ENCODE assay signal across 8 mouse cellular contexts in genomic region chr5:23787536-23788389, GRCm38 (mm10). TPM values are rescaled to one million over a fixed set of nuclear protein-coding genes. Genes with fewer than 3 reads are reported as not detected.
A peak's percentile ranks its signal among the peaks of the same experiment; 100 is the strongest.
DNase-seq lines count a peak whose midpoint lies in the region; ATAC-seq and TF ChIP-seq lines count a peak whose summit lies in the region.

TSS of gene Rint1 (plus strand) at chr5:23787711.

- H3K9ac ChIP-seq in ES-E14 (ENCODE audit: insufficient read depth, low read depth, low read length, poor library complexity, severe bottlenecking) = peak within 1 kb of the TSS; percentile 80
- H3K9ac ChIP-seq in forebrain, embryonic 15.5 days (replicated peaks) = peak within 1 kb of the TSS; percentile 90

- peak within 1 kb of the TSS; percentile 79 for H3K4me2 ChIP-seq in forebrain, embryonic 15.5 days (replicated peaks)

- in situ Hi-C loops in ES-E14 (cut with MboI; ENCODE audit: low sequenced_read_pairs in 2 of 2, unreplicated experiment in 2 of 2) = no loop called here

- peaks cover 2% of the 10 kb centered on the region; the same call in 1 of the 2 replicates for H3K36me3 ChIP-seq in ES-E14 (ENCODE audit: control insufficient read depth, insufficient read depth, low read length, poor library complexity, severe bottlenecking)
- no peaks in the 10 kb centered on the region; the same call in 1 of the 2 replicates for H3K36me3 ChIP-seq in forebrain, embryonic 15.5 days

- H3K27me3 ChIP-seq in forebrain, embryonic 15.5 days = no peaks in the 10 kb centered on the region

- peak within 1 kb of the TSS; percentile 76 to 81 for H3K4me3 ChIP-seq in ES-E14 (ENCODE audit: insufficient read depth in 1 of 2, low read depth in 1 of 2, low read length in 2 of 2, poor library complexity in 1 of 2, severe bottlenecking in 1 of 2)
- H3K4me3 ChIP-seq in forebrain, embryonic 15.5 days = peak within 1 kb of the TSS; percentile 82
- peak within 1 kb of the TSS; percentile 85 for H3K4me3 ChIP-seq in lung, adult 2 months (replicated peaks; ENCODE audit: extremely low read depth, low read depth, low read length)

- DNase-seq in ES-E14 (ENCODE audit: low read depth, low spot score) = peak; percentile 91
- peak; percentile 90 for DNase-seq in cerebellum, adult 11-12 months
- DNase-seq in heart, postnatal 25 days (ENCODE audit: low spot score) = peak; percentile 82
- DNase-seq in layer of hippocampus, adult 18-20 months (ENCODE audit: low spot score in 2 of 2) = peak; percentile 89 to 98
- DNase-seq in lung, adult 2 months = peak; percentile 96
- peak; percentile 77 to 78 for DNase-seq in thymus, adult 18-20 months

- TF ChIP-seq POLR2A in lung, adult 2 months (IDR thresholded peaks at IDR 0.05; ENCODE audit: borderline replicate concordance, extremely low read depth, low read depth, low read length) = peak; percentile 92; the same call in 1 of the 2 replicates

- intact Hi-C loops in heart, postnatal 25 days (cut with DNase I) = no loop called here

- peak; percentile 87 for ATAC-seq in forebrain, embryonic 15.5 days (replicated peaks)
- peak; percentile 97 for ATAC-seq in neutrophil, adult 5-6 weeks (ENCODE audit: extremely low read depth, insufficient number of reproducible peaks, low FRiP score, poor library complexity, severe bottlenecking)

- TF ChIP-seq CTCF in lung, adult 2 months (IDR thresholded peaks at IDR 0.05; ENCODE audit: insufficient read depth, low read length) = peak; percentile 85

- WGBS in forebrain, embryonic 15.5 days = 3% methylated on average over 47 of the region's 47 CpGs
- 2% methylated on average over 47 of the region's 47 CpGs for WGBS in lung, adult 2 months

- no peaks in the 10 kb centered on the region for H3K4me1 ChIP-seq in ES-E14 (ENCODE audit: control insufficient read depth in 2 of 2, insufficient read depth in 2 of 2, low read length in 2 of 2, poor library complexity in 1 of 2)
- peaks cover 19% of the 10 kb centered on the region for H3K4me1 ChIP-seq in forebrain, embryonic 15.5 days
- H3K4me1 ChIP-seq in lung, adult 2 months (ENCODE audit: control insufficient read depth, insufficient read depth, low read length) = no peaks in the 10 kb centered on the region

- H3K27ac ChIP-seq in ES-E14 (ENCODE audit: insufficient read depth, low read depth, low read length, poor library complexity, severe bottlenecking) = no peak within 1 kb of the TSS
- H3K27ac ChIP-seq in forebrain, embryonic 15.5 days (replicated peaks) = peak within 1 kb of the TSS; percentile 59

- no peaks in the 10 kb centered on the region for H3K9me3 ChIP-seq in ES-E14 (ENCODE audit: control insufficient read depth, insufficient read depth, low read depth, low read length)
- no peaks in the 10 kb centered on the region for H3K9me3 ChIP-seq in forebrain, embryonic 15.5 days

TF ChIP-seq in ES-E14, 5 proteins besides CTCF, POLR2A, EP300 and RAD21:
- TF ChIP-seq ZNF384 (IDR thresholded peaks at IDR 0.05; ENCODE audit: low read depth, low read length) = no peak
- peak; percentile 79; the same call in 1 of the 2 replicates for TF ChIP-seq HCFC1 (IDR thresholded peaks at IDR 0.05; ENCODE audit: borderline replicate concordance, insufficient read depth, low read length)

RNA-seq across cellular contexts. Expression of gene Rint1, which starts in this region (rescaled TPM):
- 11.7 and 12.0 TPM in 2 replicates for total RNA-seq in ES-E14 (2012; rRNA removed)
- 28.4 and 30.4 TPM in 2 replicates for polyA plus RNA-seq in forebrain, embryonic 15.5 days (2015; fragmentation: Nextera tagmentation; extraction: Ambion mirVana)
- 10 to 100 TPM; 11.3 to 12.5 TPM for total RNA-seq in heart, postnatal 25 days (2021)
- total RNA-seq in layer of hippocampus, adult 18-20 months (2021) = 10 to 100 TPM; 20.6 to 21.2 TPM
- polyA plus RNA-seq in lung, adult 2 months (2012; rRNA removed) = 7.7 and 10.4 TPM in 2 replicates
- 30.4 and 39.9 TPM in 2 replicates for total RNA-seq in neutrophil, adult 5-6 weeks (2017)
